22 mouse cellular contexts compared by ENCODE assay signal in genomic region chr7:44531946-44532732, GRCm38 (mm10). TPM values are rescaled to one million over a fixed set of nuclear protein-coding genes. Genes with fewer than 3 reads are reported as not detected.
DNase-seq lines count a peak whose midpoint lies in the region; ATAC-seq and TF ChIP-seq lines count a peak whose summit lies in the region.
"Had no signal": no experiment of that assay in that cellular context is flagged by ENCODE, and none has a peak within 500 bp of the region (broad histone marks: within the 10 kb centered on the region; RNA-seq: fewer than 3 reads in every experiment).

Gene Spib (minus strand): TSS chr7:44532071.

- H3K4me3 ChIP-seq in hindbrain, embryonic 12.5 days: no peak within 1 kb of the TSS
- no peak within 1 kb of the TSS for H3K4me3 ChIP-seq in hindbrain, embryonic 16.5 days (ENCODE audit: low read length)
- no peak within 1 kb of the TSS for H3K4me3 ChIP-seq in thymus, adult 2 months (ENCODE audit: control insufficient read depth, insufficient read depth, low read length)
- no peak within 1 kb of the TSS for H3K4me3 ChIP-seq in hindbrain, postnatal 0 days (ENCODE audit: low read length)
- H3K4me3 ChIP-seq: embryonic facial prominence, embryonic 15.5 days; forebrain, embryonic 10.5 days; heart, embryonic 12.5 days; hindbrain, embryonic 15.5 days had no signal

- ATAC-seq in hindbrain, embryonic 12.5 days (ENCODE audit: low FRiP score): no peak
- no peak for ATAC-seq in hindbrain, embryonic 16.5 days
- ATAC-seq in erythroid progenitor cell, adult 5-6 weeks (replicated peaks; ENCODE audit: low FRiP score, poor library complexity, severe bottlenecking): 0 out of 2 replicates have a peak, but pooled peaks have one; percentile 10
- ATAC-seq in hindbrain, postnatal 0 days: no peak

- peaks cover 24% of the 10 kb centered on the region for H3K27me3 ChIP-seq in hindbrain, embryonic 12.5 days
- 0 out of 2 replicates have a peak, but pooled peaks cover 4% of the 10 kb centered on the region for H3K27me3 ChIP-seq in hindbrain, embryonic 16.5 days (replicated peaks; ENCODE audit: control insufficient read depth, insufficient read depth, low read length)
- H3K27me3 ChIP-seq in thymus, adult 2 months (ENCODE audit: control insufficient read depth, insufficient read depth, low read length): no peaks in the 10 kb centered on the region
- H3K27me3 ChIP-seq in splenic B cell, adult 2 months (ENCODE audit: control insufficient read depth, insufficient read depth, low read length, poor library complexity, severe bottlenecking): no peaks in the 10 kb centered on the region
- H3K27me3 ChIP-seq in hindbrain, postnatal 0 days (ENCODE audit: insufficient read depth, low read length): no peaks in the 10 kb centered on the region

- peaks cover 8% of the 10 kb centered on the region for H3K4me1 ChIP-seq in hindbrain, embryonic 12.5 days
- peaks cover 7% of the 10 kb centered on the region; the same call in 1 of the 2 replicates for H3K4me1 ChIP-seq in hindbrain, embryonic 16.5 days (ENCODE audit: control insufficient read depth, insufficient read depth, low read depth, low read length)
- peaks cover 22% of the 10 kb centered on the region for H3K4me1 ChIP-seq in thymus, adult 2 months (replicated peaks; ENCODE audit: control insufficient read depth, insufficient read depth, low read length)
- peaks cover 8% of the 10 kb centered on the region; the same call in 1 of the 2 replicates for H3K4me1 ChIP-seq in hindbrain, postnatal 0 days (ENCODE audit: insufficient read depth, low read length)

- 0 out of 2 replicates have a peak within 1 kb of the TSS, but pooled peaks have one; percentile 9 for H3K9ac ChIP-seq in hindbrain, embryonic 12.5 days
- no peak within 1 kb of the TSS for H3K9ac ChIP-seq in hindbrain, embryonic 16.5 days (ENCODE audit: low read depth, low read length)
- no peak within 1 kb of the TSS; the same call in 1 of the 2 replicates for H3K9ac ChIP-seq in hindbrain, postnatal 0 days (replicated peaks; ENCODE audit: low read length)
- H3K9ac ChIP-seq: embryonic facial prominence, embryonic 15.5 days; heart, embryonic 12.5 days; hindbrain, embryonic 15.5 days; lung, embryonic 14.5 days had no signal

- no peaks in the 10 kb centered on the region for H3K9me3 ChIP-seq in hindbrain, embryonic 12.5 days (replicated peaks)
- no peaks in the 10 kb centered on the region for H3K9me3 ChIP-seq in hindbrain, embryonic 16.5 days (ENCODE audit: control insufficient read depth, low read length)
- H3K9me3 ChIP-seq in hindbrain, postnatal 0 days (ENCODE audit: low read length): no peaks in the 10 kb centered on the region
- H3K9me3 ChIP-seq: embryonic facial prominence, embryonic 15.5 days; forebrain, embryonic 10.5 days; heart, embryonic 12.5 days; hindbrain, embryonic 15.5 days had no signal

- no peak within 1 kb of the TSS for H3K27ac ChIP-seq in hindbrain, embryonic 12.5 days
- H3K27ac ChIP-seq in hindbrain, embryonic 16.5 days (ENCODE audit: low read depth, low read length): no peak within 1 kb of the TSS
- H3K27ac ChIP-seq in thymus, adult 2 months (ENCODE audit: control insufficient read depth, insufficient read depth, low read length): no peak within 1 kb of the TSS
- H3K27ac ChIP-seq in hindbrain, postnatal 0 days: no peak within 1 kb of the TSS
- H3K27ac ChIP-seq: embryonic facial prominence, embryonic 15.5 days; forebrain, embryonic 10.5 days; hindbrain, embryonic 15.5 days; kidney, postnatal 0 days; stomach, postnatal 0 days had no signal

- WGBS in hindbrain, embryonic 12.5 days: 81% methylated on average over 4 of the region's 4 CpGs
- 81% methylated on average over 4 of the region's 4 CpGs for WGBS in hindbrain, embryonic 16.5 days
- 90% methylated on average over 4 of the region's 4 CpGs for WGBS in thymus, adult 2 months
- 72% methylated on average over 4 of the region's 4 CpGs for WGBS in hindbrain, postnatal 0 days

- no peak for TF ChIP-seq POLR2A in thymus, adult 2 months (IDR thresholded peaks at IDR 0.05; ENCODE audit: control insufficient read depth, extremely low read depth, insufficient read depth, low read length, poor library complexity)

- no peak within 1 kb of the TSS for H3K4me2 ChIP-seq in hindbrain, embryonic 12.5 days (replicated peaks)
- no peak within 1 kb of the TSS for H3K4me2 ChIP-seq in hindbrain, embryonic 16.5 days (ENCODE audit: low read length)
- H3K4me2 ChIP-seq in hindbrain, postnatal 0 days (ENCODE audit: low read depth, low read length): no peak within 1 kb of the TSS
- H3K4me2 ChIP-seq: embryonic facial prominence, embryonic 15.5 days; heart, embryonic 12.5 days; hindbrain, embryonic 15.5 days; lung, embryonic 14.5 days had no signal

- no peak for DNase-seq in thymus, adult 2 months
- no peak for DNase-seq in thymus, postnatal 36 days
- DNase-seq in splenic B cell, adult 2 months (ENCODE audit: low read depth, low spot score): peak; percentile 70
- DNase-seq in layer of hippocampus, postnatal 14 days (ENCODE audit: low spot score in 2 of 2): no peak
- DNase-seq in hindbrain, postnatal 0 days (ENCODE audit: low spot score): no peak
- DNase-seq: heart, postnatal 36 days; kidney, adult 18-20 months; lung, embryonic 14.5 days; lung, postnatal 4 days; right cerebral cortex, postnatal 4 days had no signal

- no peak for TF ChIP-seq CTCF in thymus, adult 2 months (IDR thresholded peaks at IDR 0.05; ENCODE audit: borderline replicate concordance, control insufficient read depth, extremely low read depth, insufficient read depth, low read length, poor library complexity)
- TF ChIP-seq CTCF in hindbrain, postnatal 0 days (IDR thresholded peaks at IDR 0.05; ENCODE audit: low read depth): no peak

- peaks cover 43% of the 10 kb centered on the region for H3K36me3 ChIP-seq in hindbrain, embryonic 12.5 days
- no peaks in the 10 kb centered on the region for H3K36me3 ChIP-seq in hindbrain, embryonic 16.5 days (ENCODE audit: control insufficient read depth, insufficient read depth, low read length)
- peaks cover 4% of the 10 kb centered on the region; the same call in 1 of the 2 replicates for H3K36me3 ChIP-seq in thymus, adult 2 months (ENCODE audit: control insufficient read depth, insufficient read depth, low read length)
- peaks cover 21% of the 10 kb centered on the region for H3K36me3 ChIP-seq in splenic B cell, adult 2 months (ENCODE audit: control insufficient read depth, insufficient read depth, low read length, poor library complexity, severe bottlenecking)
- no peaks in the 10 kb centered on the region for H3K36me3 ChIP-seq in hindbrain, postnatal 0 days (ENCODE audit: insufficient read depth, low read length)
- H3K36me3 ChIP-seq: hindbrain, embryonic 15.5 days had no signal

RNA-seq across cellular contexts. Expression of gene Spib, which starts in this region (rescaled TPM):
- polyA plus RNA-seq in hindbrain, embryonic 12.5 days (2016; fragmentation: Nextera tagmentation; extraction: Ambion mirVana): 0.08 and 0.10 TPM in 2 replicates
- not detected in 2 replicates for polyA plus RNA-seq in hindbrain, embryonic 16.5 days (2015; fragmentation: Nextera tagmentation; extraction: Ambion mirVana)
- 40.3 and 43.3 TPM in 2 replicates for polyA plus RNA-seq in thymus, adult 2 months (2012; rRNA removed)
- 24.3 and 27.0 TPM in 2 replicates for total RNA-seq in erythroid progenitor cell, adult 5-6 weeks (2015; ENCODE audit: low replicate concordance)
- total RNA-seq in erythroid progenitor cell, adult 5-6 weeks (2017; ENCODE audit: low replicate concordance): 15.3 and 17.3 TPM in 2 replicates
- total RNA-seq in layer of hippocampus, postnatal 14 days (2021): not detected
- 0.05 TPM in 1 of 2 replicates, not detected in the other for total RNA-seq in hindbrain, postnatal 0 days (2014; rRNA removed)
- polyA plus RNA-seq in hindbrain, postnatal 0 days (2015; fragmentation: Nextera tagmentation; extraction: Ambion mirVana): 0.06 TPM in 1 of 2 replicates, not detected in the other
- total RNA-seq: gastrocnemius, adult 8-10 months; layer of hippocampus, adult 18-20 months had no signal
- polyA plus RNA-seq: forebrain, embryonic 10.5 days; heart, embryonic 12.5 days; hindbrain, embryonic 15.5 days; neural tube, embryonic 11.5 days had no signal

Comparison
In these comparisons a context has a peak if more than half of its experiments do, and no peak if none do; other contexts are left out.
1. RNA of gene Spib (total RNA-seq): 15.3 to 27.0 TPM in erythroid progenitor cell, adult 5-6 weeks; not detected in layer of hippocampus, postnatal 14 days and 0.05 TPM in hindbrain, postnatal 0 days; every median in the first group is over 10 times any median in the second.
2. RNA of gene Spib (polyA plus RNA-seq): 40.3 to 43.3 TPM in thymus, adult 2 months; 0.08 to 0.10 TPM in hindbrain, embryonic 12.5 days, 0.06 TPM in hindbrain, postnatal 0 days and not detected in hindbrain, embryonic 16.5 days; every median in the first group is over 10 times any median in the second.